Mouse (Mus musculus) thymus, postnatal 4 days (tissue): ENCODE results near the gene Pou6f1.
"Not testable (repeated sequence)": the region's sequence is repeated elsewhere in the genome, so short reads cannot be mapped to it uniquely, and the experiment has no call there.

ENCODE experiments used
- DNase-seq: peaks from one replicate; pipeline ENCODE4 v3.0.0; 2021

The Pou6f1 gene

DNA sequence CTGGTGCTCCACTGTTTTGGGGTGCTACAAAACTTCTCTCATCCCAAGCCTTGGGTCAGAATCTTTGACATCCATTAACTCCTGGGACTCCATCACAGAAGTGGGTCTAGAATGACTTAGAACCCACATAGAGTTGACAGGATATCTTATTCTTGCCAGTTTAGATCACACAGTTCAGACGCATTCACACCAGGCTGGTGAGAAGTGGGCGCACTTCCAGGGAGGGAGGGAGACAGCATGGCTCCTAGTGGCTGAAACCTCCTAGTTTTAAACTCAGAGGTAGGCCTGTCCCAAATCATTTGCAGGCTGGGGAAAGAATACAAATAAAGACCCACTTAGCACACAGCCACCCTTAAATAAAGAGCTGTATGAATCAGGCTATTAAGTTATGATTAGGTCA lies 25.4 kb downstream of the Pou6f1 start:
- no peak for DNase-seq

DNA sequence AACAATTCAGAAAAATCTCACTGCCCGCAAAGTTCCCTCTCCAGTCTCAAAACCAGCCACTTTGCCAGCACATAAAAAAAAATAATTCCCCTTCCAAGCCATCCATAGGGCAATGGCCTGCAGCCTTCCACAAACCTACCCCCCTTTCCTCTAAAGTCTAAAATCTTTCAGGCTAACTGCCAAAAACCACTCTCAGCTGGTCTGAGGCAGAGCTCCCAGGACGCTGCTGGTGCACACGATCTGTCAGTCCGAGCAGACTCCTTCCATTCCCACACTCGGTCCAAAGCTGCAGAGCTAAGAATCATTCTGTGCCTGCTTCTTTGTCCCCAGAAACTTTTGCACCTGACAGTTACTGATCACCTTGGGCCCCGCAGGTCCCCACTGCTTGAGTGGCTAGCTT lies 25.8 kb downstream of the Pou6f1 start:
- DNase-seq: no peak

DNA sequence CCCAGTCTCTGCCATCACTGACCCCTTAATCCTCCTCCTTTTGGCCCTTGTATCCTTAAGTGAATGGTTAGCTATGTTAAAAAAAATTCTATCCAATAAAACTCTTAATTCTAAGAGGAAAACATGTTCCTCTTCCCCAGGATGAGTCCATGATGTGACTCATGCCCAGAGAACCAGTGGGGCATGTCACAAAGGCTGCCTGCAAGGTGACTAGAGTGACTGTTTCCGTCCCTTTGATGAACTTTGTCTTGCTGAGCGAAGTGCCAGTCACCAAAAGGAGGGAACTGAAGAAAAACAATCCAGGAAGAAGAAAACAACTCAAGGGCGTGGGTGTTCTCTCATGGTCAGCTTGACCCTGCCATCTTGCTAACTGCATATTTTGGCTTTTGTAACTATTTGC lies 30.5 kb downstream of the Pou6f1 start:
- DNase-seq: no peak

DNA sequence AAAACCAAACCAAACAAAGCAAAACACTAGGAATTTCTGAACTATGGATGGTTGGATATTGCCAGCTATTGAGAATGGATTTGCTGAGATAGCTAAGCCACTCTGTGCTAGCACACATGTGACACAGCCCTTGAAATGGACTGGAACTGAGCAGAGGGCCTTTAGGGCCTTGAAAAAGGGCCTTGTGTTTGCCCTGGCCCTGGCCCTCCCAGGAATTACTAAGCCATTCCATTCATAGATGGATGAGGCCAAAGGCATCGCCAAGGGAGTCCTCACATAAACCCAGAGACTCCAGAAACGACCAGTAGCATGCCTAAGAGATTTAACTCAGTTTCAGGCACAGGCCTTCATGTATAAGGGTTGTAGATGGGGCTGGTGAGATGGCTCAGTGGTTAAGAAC lies 33.3 kb downstream of the Pou6f1 start:
- DNase-seq: no peak

DNA sequence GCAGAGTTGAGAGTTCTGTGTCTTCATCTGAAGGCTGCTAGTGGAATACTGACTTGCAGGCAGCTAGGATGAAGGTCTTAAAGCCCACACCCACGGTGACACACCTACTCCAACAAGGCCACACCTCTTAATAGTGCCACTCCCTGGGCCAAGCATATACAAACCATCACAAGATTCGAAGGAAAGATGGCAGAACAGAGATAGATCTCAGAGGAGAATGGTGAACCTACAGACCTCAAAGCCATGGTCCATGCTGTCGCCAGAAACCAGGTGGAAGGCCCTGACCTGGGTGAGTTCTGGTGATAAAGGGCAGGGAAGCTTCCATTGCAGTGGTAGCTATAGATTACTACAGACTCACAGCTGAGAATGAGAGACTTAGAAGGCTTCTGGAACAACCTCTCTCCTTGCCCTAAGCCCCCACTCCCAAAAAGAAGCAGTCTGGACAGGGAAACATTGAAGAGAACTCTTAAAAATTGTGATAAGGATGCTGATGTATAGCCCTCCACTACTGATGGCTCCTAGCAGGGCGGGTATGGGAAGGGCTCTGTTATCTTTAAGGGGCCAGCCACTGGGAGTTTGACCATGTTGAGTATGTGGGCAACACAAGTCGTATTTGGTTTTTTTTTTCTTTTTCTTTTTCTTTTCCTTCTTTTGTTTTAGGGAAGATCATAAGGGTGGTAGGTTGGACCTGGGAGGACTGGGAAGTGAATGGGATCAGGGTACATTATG lies 41.9 kb downstream of the Pou6f1 start:
- no peak for DNase-seq

DNA sequence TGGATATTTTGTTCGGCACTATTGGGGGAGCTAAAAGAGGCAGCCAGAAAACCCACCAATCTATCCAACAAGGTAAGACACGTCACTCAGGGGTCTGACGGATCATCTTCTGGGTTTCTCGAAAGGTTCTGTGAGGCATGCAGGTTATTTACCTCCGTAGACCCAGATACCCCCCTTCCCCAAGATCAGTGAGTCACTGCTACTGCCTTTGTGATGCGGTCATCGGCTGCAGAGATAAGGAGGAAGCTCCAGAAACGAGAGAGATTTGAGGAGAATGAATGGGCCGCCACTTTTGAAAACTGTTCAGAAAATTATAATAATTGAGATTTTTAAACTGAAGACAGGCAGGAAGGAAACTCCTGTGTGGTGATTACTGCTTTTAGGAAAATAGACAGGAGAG lies 43.4 kb downstream of the Pou6f1 start:
- no peak for DNase-seq

DNA sequence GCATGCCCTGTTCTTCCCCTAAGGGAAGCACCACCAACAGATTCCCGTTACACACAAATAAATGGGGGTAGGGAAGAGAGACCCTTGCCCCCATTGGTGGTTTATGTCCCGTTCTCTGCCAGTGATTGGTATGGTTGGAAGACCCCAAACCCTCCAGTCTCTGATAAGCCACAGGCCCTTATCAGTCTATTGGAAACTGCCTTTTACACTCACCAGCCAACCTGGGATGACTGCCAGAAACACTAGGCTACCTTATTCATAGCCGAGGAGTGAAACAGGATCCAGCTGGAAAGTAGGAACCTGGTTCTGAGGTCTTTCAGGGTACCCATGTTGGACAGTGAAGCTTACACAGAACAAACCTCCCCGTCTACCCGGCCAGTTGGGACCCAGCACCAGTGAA lies 43.8 kb downstream of the Pou6f1 start:
- DNase-seq: no peak

DNA sequence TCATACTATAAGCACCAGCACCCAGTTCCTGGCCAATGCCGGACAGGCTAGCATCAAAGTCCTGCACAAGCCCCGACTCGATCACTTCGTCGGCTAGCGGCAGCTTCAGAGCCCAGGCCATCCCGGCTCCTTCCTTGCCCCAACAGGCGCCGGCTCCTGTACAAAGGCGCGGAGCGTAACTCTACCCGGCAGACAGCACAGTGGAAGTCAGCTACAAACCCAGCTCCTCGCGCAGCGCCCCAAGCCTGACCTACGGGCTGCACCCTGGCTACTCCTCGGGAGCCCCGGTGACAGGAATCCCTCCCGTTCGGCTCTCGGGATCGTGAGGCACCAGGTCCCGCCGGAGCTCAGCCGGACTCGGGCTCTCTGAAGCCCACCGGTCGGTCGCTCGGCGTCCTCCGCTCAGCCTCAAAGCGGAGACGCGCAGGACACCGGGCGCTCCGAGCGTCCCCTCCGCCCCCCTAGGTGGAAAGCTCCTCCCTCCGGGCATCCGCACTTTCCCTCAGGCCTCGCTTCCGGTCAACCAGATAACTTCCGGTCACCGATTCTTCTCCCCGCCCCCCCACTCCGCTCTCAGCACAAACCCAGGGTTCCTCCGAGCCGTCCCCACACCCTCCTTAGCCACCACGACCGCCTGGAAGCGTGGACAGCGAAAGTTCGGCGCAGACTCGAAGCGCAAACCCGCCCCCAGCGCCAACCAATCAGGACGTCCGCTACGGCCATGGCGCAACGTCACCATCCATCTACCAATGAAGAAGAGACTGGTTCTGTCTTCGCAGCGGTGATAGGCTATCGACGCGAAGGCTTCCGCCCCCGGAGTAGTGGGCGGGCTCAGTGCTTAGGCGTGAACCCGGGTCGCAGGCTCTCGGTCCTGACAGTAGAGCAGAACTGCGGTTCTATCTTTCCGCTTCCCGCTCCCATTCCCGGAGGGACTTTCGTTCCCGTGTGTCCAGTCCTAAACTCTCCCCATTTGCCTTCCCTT lies 48.2 kb downstream of the Pou6f1 start, which contains the start of gene Tfcp2:
Tfcp2 (minus strand) TSS at position 683 of the 982 bp plus-strand sequence.
- DNase-seq: peak; percentile 96

DNA sequence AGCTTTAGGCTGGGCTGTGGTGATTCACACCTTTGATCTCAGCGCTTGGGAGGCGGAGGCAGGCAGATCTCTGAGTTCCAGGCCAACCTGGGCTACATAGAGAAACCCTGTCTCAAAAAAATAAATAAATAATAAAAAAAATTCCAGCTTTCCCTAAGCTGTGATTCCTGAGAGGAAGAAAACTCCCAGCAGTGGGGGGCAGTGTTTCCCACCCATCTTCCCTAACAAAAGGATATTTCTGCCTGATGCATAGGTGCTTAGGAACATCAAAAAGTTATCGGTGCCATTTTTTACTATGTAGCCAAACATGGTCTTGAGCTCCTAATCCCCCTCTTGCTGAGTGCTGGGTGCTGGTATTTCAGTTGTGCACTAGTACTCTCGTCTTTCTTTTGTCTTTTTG lies 49.5 kb downstream of the Pou6f1 start:
- DNase-seq: no peak

DNA sequence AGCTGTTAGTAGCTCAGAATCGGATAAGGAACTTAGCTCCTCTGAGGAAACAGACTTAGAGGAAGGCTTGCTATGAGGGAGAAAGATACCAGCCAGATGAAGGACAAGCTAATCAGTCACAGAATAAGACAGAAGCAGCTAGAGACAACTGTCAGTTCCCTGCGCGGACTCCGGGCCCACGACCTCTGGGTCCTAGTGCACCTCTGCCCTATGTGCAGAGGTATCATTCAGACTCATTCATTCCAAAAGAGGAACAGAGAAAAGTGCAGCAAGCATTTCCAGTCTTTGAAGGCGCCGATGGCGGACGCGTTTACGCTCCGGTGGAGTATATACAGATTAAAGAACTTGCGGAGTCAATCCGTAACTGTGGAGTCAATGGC lies 56.1 kb downstream of the Pou6f1 start:
- DNase-seq: not testable (repeated sequence)

DNA sequence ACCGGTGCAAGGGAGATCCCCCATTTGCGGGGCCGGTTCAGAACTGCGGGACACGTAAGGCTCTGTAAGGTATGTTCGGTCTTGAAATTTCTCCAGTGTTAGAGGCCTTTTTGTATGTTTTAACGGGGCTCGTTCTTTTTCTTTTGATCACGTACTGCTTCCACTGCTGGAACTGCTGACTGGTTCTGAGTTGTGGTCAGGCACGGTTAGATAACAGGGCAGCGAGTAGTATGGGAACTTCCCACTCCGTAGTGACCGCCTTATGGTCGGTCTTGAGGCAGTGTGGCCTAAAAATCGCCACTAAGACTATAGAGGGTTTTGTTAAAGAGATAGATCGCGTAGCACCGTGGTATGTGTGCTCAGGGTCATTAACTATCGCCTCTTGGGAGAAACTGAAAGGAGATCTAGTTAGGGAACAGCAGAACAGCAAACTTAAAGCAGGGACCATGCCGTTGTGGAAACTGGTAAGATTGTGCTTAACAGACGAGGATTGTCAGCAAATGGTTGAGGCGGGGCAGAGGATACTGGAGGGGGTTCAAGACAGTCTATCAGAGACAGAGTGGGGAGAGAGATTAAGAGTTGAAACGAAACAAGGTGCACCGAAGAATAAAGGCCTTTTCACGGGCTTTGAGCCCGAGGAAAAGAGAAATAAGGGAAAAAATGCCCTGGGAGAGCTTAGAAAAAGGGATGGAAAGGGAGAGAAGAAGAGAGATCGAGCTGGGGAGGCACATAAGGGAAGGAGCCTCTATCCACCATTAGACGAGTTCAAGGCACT lies 56.7 kb downstream of the Pou6f1 start:
- not testable (repeated sequence) for DNase-seq

DNA sequence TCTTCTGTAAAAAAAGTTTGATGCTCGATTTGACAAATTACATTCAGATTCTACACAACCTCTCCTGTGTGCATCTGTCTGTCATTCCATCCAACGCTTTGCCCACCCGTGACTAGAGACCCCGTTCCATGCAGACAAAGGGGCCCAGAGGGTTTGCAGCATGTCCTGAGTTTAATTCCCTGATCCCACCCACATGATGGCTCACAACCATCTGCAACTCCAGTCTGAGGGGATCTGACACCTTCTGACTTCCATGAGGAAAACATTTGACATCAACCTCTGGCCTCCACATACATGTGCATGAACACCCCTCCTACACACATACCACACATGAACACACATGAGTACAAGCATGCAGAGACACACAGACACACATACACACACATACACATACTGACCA lies 58.4 kb downstream of the Pou6f1 start:
- no peak for DNase-seq

DNA sequence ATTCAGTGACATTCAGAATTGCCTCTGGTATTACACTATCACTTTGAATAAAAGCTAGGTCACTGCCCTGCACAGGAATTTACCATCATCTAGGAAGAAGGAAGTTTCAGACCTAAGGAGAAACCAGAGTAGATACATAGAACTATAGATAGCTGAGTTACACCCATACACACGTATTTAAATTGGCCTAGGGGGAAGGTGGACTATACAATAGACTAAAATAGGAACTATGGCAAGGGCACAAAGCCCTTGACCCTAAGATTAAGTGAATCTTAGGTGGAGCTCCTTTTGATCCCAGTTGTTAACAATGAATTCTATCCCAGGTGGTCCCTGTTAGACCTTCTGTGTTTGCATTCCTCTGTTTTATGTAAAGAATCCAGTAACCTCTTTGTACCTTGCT lies 58.8 kb downstream of the Pou6f1 start:
- DNase-seq: not testable (repeated sequence)

DNA sequence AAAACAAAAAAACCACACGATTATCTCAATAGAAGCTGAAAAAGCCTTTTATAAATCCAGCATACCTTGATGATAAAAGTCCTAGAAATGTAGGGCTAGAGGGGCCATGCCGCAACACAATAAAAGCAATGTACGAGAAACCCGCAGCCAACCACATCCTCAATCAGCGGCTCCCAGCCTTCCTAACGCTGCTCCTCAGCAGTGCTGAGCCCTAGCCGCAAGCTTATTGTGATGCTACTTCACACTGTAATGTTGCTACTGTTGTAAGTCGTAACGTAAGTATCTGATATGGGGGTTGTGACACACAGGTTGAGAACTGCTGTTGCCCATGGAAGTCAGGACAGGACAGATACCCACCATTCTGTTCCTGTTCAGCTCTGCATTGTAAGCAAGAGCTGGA lies 60.4 kb downstream of the Pou6f1 start:
- peak; percentile 16 for DNase-seq

DNA sequence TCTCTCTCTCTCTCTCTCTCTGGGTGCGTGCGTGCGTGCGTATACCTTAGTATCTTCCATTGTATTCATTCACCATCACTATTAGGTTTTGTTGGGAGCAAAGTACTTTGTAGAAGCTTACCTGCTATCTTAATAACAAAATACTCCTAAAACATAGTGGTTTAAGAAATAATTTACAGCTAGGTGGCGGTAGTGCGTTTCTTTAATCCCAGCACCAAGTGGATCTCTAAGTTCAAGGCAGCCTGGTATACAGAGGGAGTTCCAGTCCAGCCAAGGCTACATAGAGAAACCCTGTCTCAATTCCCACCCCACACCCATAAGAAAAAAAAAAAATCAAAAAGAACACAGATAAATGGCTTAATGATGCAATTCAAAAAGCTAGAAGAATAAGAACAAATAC lies 61.9 kb downstream of the Pou6f1 start:
- peak; percentile 21 for DNase-seq

DNA sequence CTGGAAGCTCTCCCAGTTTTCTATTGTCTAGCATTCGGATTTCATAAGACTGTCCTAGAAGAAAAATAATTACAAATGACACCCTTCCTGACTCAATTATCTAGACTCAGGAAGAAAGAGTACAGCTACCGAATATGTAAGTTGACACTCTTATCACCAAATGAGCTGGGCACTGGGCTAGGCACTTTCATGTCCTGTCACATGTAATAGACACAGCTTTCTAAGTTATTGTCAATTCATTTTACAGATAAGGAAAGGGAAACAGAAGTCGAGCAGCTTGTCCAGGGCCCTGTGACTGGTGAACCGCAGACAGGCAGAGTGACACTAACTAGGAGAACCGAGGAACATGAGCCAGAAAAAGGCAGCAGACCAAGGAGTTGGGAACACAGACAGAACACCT lies 71.9 kb downstream of the Pou6f1 start:
- no peak for DNase-seq

DNA sequence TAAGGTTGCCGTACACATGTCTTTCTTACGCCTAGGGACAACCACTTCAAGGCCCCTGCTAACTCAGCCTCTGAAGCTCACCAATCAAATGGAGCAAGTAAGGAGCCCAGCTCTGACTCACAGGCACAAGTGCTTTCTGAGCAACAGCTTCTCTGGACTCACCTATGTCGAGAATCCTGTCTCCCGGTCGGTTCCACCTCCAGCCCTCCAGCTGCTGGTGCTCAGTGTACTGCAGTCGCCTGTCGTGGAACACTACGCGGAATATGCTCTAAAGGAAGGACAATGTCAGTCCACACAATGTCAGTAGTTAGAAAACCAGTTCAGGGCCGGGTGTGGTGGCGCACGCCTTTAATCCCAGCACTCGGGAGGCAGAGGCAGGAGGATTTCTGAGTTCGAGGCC lies 74.4 kb downstream of the Pou6f1 start:
- DNase-seq: no peak
